Mouse (Mus musculus): ENCODE measurements around the gene Haus6. TPM values are rescaled to one million over a fixed set of nuclear protein-coding genes. Genes with fewer than 3 reads are reported as not detected.
"Not testable (repeated sequence)": the region's sequence is repeated elsewhere in the genome, so short reads cannot be mapped to it uniquely, and the experiment has no call there.

The Haus6 gene
- polyA plus RNA-seq, 1 experiment from 2014 or later, result 32.6 TPM

- ATAC-seq (replicated peaks; ENCODE audit: insufficient number of reproducible peaks, low FRiP score, low TSS enrichment, low read depth); H3K4me2 ChIP-seq (ENCODE audit: low read depth, low read length); H3K4me3 ChIP-seq (ENCODE audit: low read depth, low read length); H3K36me3 ChIP-seq (replicated peaks; ENCODE audit: control insufficient read depth, insufficient read depth, low read depth, low read length); H3K27me3 ChIP-seq (ENCODE audit: control insufficient read depth, insufficient read depth, low read length); DNase-seq (ENCODE audit: low spot score); H3K27ac ChIP-seq (replicated peaks; ENCODE audit: low read depth, low read length); H3K9me3 ChIP-seq (replicated peaks; ENCODE audit: control insufficient read depth, low read length); H3K4me1 ChIP-seq (ENCODE audit: control insufficient read depth, insufficient read depth, low read length); H3K9ac ChIP-seq (replicated peaks; ENCODE audit: low read length): not testable (repeated sequence)
- 72% methylated on average over 5 of the region's 5 CpGs for WGBS
Measured at GRCm38 (mm10) chr4:86632556-86632955, 20.7 kb upstream of the Haus6 start.

GRCm38 (mm10) chr4:86631831-86632230 is 20.0 kb upstream of the Haus6 start:
- DNase-seq (ENCODE audit: low spot score), result no peak
- no peak overlapping the region for H3K9ac ChIP-seq (replicated peaks; ENCODE audit: low read length)
- no peaks in the 10 kb centered on the region for H3K9me3 ChIP-seq (replicated peaks; ENCODE audit: control insufficient read depth, low read length)

GRCm38 (mm10) chr4:86626496-86626895 is 14.6 kb upstream of the Haus6 start:
- H3K9me3 ChIP-seq (replicated peaks; ENCODE audit: control insufficient read depth, low read length), result not testable (repeated sequence)

More at GRCm38 (mm10) chr4:86631831-86632230, 20.0 kb upstream of the Haus6 start:
- WGBS, result 46% methylated on average over 4 of the region's 4 CpGs
- Histone ChIP-seq H3K4me3 (ENCODE audit: low read depth, low read length) (no peak overlapping the region), H3K27me3 (ENCODE audit: control insufficient read depth, insufficient read depth, low read length) (no peaks in the 10 kb centered on the region), H3K36me3 (replicated peaks; ENCODE audit: control insufficient read depth, insufficient read depth, low read depth, low read length) (no peaks in the 10 kb centered on the region), H3K4me2 (ENCODE audit: low read depth, low read length) (no peak overlapping the region), H3K4me1 (ENCODE audit: control insufficient read depth, insufficient read depth, low read length) (no peaks in the 10 kb centered on the region), H3K27ac (replicated peaks; ENCODE audit: low read depth, low read length) (no peak overlapping the region)
- ATAC-seq (replicated peaks; ENCODE audit: insufficient number of reproducible peaks, low FRiP score, low TSS enrichment, low read depth), result no peak

GRCm38 (mm10) chr4:86625463-86625862 is 13.6 kb upstream of the Haus6 start:
- WGBS, result 79% methylated on average over 5 of the region's 5 CpGs
- no peak overlapping the region for H3K4me3 ChIP-seq (ENCODE audit: low read depth, low read length)
- DNase-seq (ENCODE audit: low spot score), result no peak
- no peaks in the 10 kb centered on the region for H3K27me3 ChIP-seq (ENCODE audit: control insufficient read depth, insufficient read depth, low read length)
- no peak overlapping the region for H3K27ac ChIP-seq (replicated peaks; ENCODE audit: low read depth, low read length)
- no peaks in the 10 kb centered on the region for H3K9me3 ChIP-seq (replicated peaks; ENCODE audit: control insufficient read depth, low read length)
- ATAC-seq (replicated peaks; ENCODE audit: insufficient number of reproducible peaks, low FRiP score, low TSS enrichment, low read depth), result no peak
- H3K4me1 ChIP-seq (ENCODE audit: control insufficient read depth, insufficient read depth, low read length), result no peaks in the 10 kb centered on the region
- no peaks in the 10 kb centered on the region for H3K36me3 ChIP-seq (replicated peaks; ENCODE audit: control insufficient read depth, insufficient read depth, low read depth, low read length)
- H3K9ac ChIP-seq (replicated peaks; ENCODE audit: low read length), result no peak overlapping the region
- H3K4me2 ChIP-seq (ENCODE audit: low read depth, low read length), result no peak overlapping the region

More at GRCm38 (mm10) chr4:86626496-86626895, 14.6 kb upstream of the Haus6 start:
- not testable (repeated sequence) for H3K27me3 ChIP-seq (ENCODE audit: control insufficient read depth, insufficient read depth, low read length); H3K9ac ChIP-seq (replicated peaks; ENCODE audit: low read length); H3K36me3 ChIP-seq (replicated peaks; ENCODE audit: control insufficient read depth, insufficient read depth, low read depth, low read length); H3K4me2 ChIP-seq (ENCODE audit: low read depth, low read length); H3K4me3 ChIP-seq (ENCODE audit: low read depth, low read length); H3K4me1 ChIP-seq (ENCODE audit: control insufficient read depth, insufficient read depth, low read length); DNase-seq (ENCODE audit: low spot score); H3K27ac ChIP-seq (replicated peaks; ENCODE audit: low read depth, low read length); ATAC-seq (replicated peaks; ENCODE audit: insufficient number of reproducible peaks, low FRiP score, low TSS enrichment, low read depth)
- 88% methylated on average over 7 of the region's 7 CpGs for WGBS

GRCm38 (mm10) chr4:86622532-86622931 is 10.7 kb upstream of the Haus6 start:
- not testable (repeated sequence) for H3K9ac ChIP-seq (replicated peaks; ENCODE audit: low read length); H3K9me3 ChIP-seq (replicated peaks; ENCODE audit: control insufficient read depth, low read length); ATAC-seq (replicated peaks; ENCODE audit: insufficient number of reproducible peaks, low FRiP score, low TSS enrichment, low read depth); DNase-seq (ENCODE audit: low spot score); H3K4me1 ChIP-seq (ENCODE audit: control insufficient read depth, insufficient read depth, low read length); H3K27me3 ChIP-seq (ENCODE audit: control insufficient read depth, insufficient read depth, low read length); H3K4me3 ChIP-seq (ENCODE audit: low read depth, low read length); H3K27ac ChIP-seq (replicated peaks; ENCODE audit: low read depth, low read length); H3K4me2 ChIP-seq (ENCODE audit: low read depth, low read length); H3K36me3 ChIP-seq (replicated peaks; ENCODE audit: control insufficient read depth, insufficient read depth, low read depth, low read length)
- WGBS, result 80% methylated on average over 1 of the region's 1 CpGs

- no peak for DNase-seq (ENCODE audit: low spot score)
Measured at GRCm38 (mm10) chr4:86622116-86622515, 10.3 kb upstream of the Haus6 start.

GRCm38 (mm10) chr4:86620506-86620905 is 8.7 kb upstream of the Haus6 start:
- H3K4me2 ChIP-seq (ENCODE audit: low read depth, low read length), result no peak overlapping the region
- DNase-seq (ENCODE audit: low spot score) (no peak), ATAC-seq (replicated peaks; ENCODE audit: insufficient number of reproducible peaks, low FRiP score, low TSS enrichment, low read depth) (no peak)
- no peaks in the 10 kb centered on the region for H3K27me3 ChIP-seq (ENCODE audit: control insufficient read depth, insufficient read depth, low read length)
- no peak overlapping the region for H3K9ac ChIP-seq (replicated peaks; ENCODE audit: low read length)
- no peaks in the 10 kb centered on the region for H3K36me3 ChIP-seq (replicated peaks; ENCODE audit: control insufficient read depth, insufficient read depth, low read depth, low read length)
- no peaks in the 10 kb centered on the region for H3K4me1 ChIP-seq (ENCODE audit: control insufficient read depth, insufficient read depth, low read length)
- no peak overlapping the region for H3K4me3 ChIP-seq (ENCODE audit: low read depth, low read length)
- H3K9me3 ChIP-seq (replicated peaks; ENCODE audit: control insufficient read depth, low read length), result no peaks in the 10 kb centered on the region
- no peak overlapping the region for H3K27ac ChIP-seq (replicated peaks; ENCODE audit: low read depth, low read length)
- WGBS, result 75% methylated on average over 2 of the region's 2 CpGs

More at GRCm38 (mm10) chr4:86622116-86622515, 10.3 kb upstream of the Haus6 start:
- no peak overlapping the region for H3K27ac ChIP-seq (replicated peaks; ENCODE audit: low read depth, low read length)
- no peak for ATAC-seq (replicated peaks; ENCODE audit: insufficient number of reproducible peaks, low FRiP score, low TSS enrichment, low read depth)
- no peak overlapping the region for H3K4me2 ChIP-seq (ENCODE audit: low read depth, low read length)
- H3K9ac ChIP-seq (replicated peaks; ENCODE audit: low read length), result no peak overlapping the region
- H3K4me1 ChIP-seq (ENCODE audit: control insufficient read depth, insufficient read depth, low read length), result no peaks in the 10 kb centered on the region
- no peaks in the 10 kb centered on the region for H3K27me3 ChIP-seq (ENCODE audit: control insufficient read depth, insufficient read depth, low read length)
- 77% methylated on average over 3 of the region's 3 CpGs for WGBS
- no peaks in the 10 kb centered on the region for H3K36me3 ChIP-seq (replicated peaks; ENCODE audit: control insufficient read depth, insufficient read depth, low read depth, low read length)
- no peaks in the 10 kb centered on the region for H3K9me3 ChIP-seq (replicated peaks; ENCODE audit: control insufficient read depth, low read length)
- H3K4me3 ChIP-seq (ENCODE audit: low read depth, low read length), result no peak overlapping the region

GRCm38 (mm10) chr4:86612289-86612620 is 400 bp upstream of the Haus6 start:
- Histone ChIP-seq H3K9ac (replicated peaks; ENCODE audit: low read length) (peak overlapping the region; percentile 43), H3K4me3 (ENCODE audit: low read depth, low read length) (peak overlapping the region; percentile 88), H3K36me3 (replicated peaks; ENCODE audit: control insufficient read depth, insufficient read depth, low read depth, low read length) (no peaks in the 10 kb centered on the region), H3K4me1 (ENCODE audit: control insufficient read depth, insufficient read depth, low read length) (no peaks in the 10 kb centered on the region), H3K27me3 (ENCODE audit: control insufficient read depth, insufficient read depth, low read length) (no peaks in the 10 kb centered on the region), H3K9me3 (replicated peaks; ENCODE audit: control insufficient read depth, low read length) (no peaks in the 10 kb centered on the region), H3K4me2 (ENCODE audit: low read depth, low read length) (peak overlapping the region; percentile 38), H3K27ac (replicated peaks; ENCODE audit: low read depth, low read length) (no peak overlapping the region)
- DNase-seq (ENCODE audit: low spot score), result no peak
- no peak; the same call in 1 of the 2 replicates for ATAC-seq (replicated peaks; ENCODE audit: insufficient number of reproducible peaks, low FRiP score, low TSS enrichment, low read depth)
- WGBS, result 36% methylated on average over 8 of the region's 8 CpGs
